Mouse (Mus musculus) kidney, adult 2 months (tissue): ENCODE measurements around the gene Aqp11.

Source experiments
- CTCF ChIP-seq: fragments of 200-500 bp; conservative IDR thresholded peaks from 2 replicates; pipeline ENCODE4 v1.5.1; 2011; ENCODE audit warnings: low read depth, mild to moderate bottlenecking, control low read depth, low read length, moderate library complexity, mixed read lengths; ENCODE audit not compliant: insufficient read depth, insufficient read length
- POLR2A ChIP-seq: fragments of 200-500 bp; IDR thresholded peaks from one replicate; pipeline ENCODE4 v1.6.1; 2011; ENCODE audit warnings: low read depth, low read length, control low read depth

GRCm38 (mm10) chr7:97701106-97701505 is 37.0 kb downstream of the Aqp11 start:
- TF ChIP-seq CTCF (no peak), POLR2A (no peak)
